Mouse (Mus musculus): ENCODE measurements around the gene Rho. TPM values are rescaled to one million over a fixed set of nuclear protein-coding genes. Genes with fewer than 3 reads are reported as not detected.

Gene Rho
- polyA plus RNA-seq, 1 experiment: not detected

DNA sequence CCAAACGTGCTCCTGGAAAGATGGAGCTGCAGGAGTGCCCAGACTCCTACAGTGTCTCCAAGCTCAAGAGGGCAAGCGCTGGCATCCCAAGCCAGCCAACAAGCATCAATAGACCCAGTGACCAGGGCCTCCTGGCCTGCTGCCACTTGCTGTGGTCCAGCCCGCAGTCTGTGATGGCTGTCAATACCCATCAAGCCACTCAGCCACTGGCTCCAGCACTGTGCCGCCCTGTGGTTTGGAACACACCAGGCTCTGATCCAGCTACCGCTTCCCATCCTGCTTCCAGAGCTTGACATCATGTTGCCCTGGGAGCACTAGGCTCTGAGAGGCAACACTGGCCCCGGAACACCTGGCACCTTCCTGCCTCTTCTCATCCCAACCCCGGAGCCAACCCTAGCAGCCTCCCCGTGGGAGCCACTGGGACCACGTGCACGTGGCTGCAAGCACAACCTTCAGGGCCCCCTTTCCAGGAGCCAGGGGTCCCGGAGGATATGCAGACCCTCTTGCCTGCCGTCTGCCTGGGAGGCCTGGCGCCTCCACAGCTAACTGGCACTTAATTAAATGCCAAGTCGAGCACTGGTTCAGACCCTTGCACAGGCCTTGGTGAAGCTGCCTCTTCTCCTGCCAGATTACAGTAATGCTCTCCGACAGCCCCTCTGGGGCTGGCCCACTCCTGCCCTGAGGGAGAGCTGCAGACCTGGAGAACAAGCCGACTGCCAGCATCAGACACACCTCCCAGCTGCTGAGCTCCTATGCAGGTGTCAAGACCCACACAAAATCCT is 42.5 kb downstream of the Rho start:
- Histone ChIP-seq H3K9me3 (ENCODE audit: control insufficient read depth, low read length) (no peaks in the 10 kb centered on the region), H3K4me3 (replicated peaks) (no peak overlapping the region), H3K4me1 (ENCODE audit: control insufficient read depth) (no peaks in the 10 kb centered on the region), H3K36me3 (ENCODE audit: control insufficient read depth) (no peaks in the 10 kb centered on the region), H3K27me3 (ENCODE audit: control insufficient read depth) (no peaks in the 10 kb centered on the region)
- TF ChIP-seq TAL1 (IDR thresholded peaks at IDR 0.05; ENCODE audit: low read length): no peak
- no peak for TF ChIP-seq GATA1 (IDR thresholded peaks at IDR 0.05; ENCODE audit: low read length)

DNA sequence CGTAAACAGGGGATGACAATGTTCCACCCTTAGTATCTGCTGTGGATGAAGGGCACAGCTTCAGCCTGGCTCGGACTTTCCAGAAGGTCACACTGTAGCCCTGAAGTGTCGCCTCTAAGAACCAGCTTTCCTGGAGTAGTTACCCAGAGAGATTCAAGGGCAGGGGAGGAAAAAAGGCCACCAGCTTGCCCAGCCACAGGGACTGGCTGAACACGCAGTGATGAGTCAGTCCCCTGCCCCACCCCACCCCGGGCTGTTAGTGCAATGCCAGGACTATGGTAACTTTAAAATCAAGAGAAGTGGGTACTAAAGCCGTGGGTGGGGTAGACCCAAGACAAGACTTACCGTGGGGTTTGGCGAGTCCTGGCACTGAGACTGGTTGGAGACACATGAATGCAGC is 44.1 kb downstream of the Rho start:
- no peak overlapping the region for H3K4me3 ChIP-seq (replicated peaks)
- no peaks in the 10 kb centered on the region for H3K27me3 ChIP-seq (ENCODE audit: control insufficient read depth)
- no peaks in the 10 kb centered on the region for H3K36me3 ChIP-seq (ENCODE audit: control insufficient read depth)
- TF ChIP-seq GATA1 (IDR thresholded peaks at IDR 0.05; ENCODE audit: low read length) (no peak), TAL1 (IDR thresholded peaks at IDR 0.05; ENCODE audit: low read length) (no peak)
- H3K9me3 ChIP-seq (ENCODE audit: control insufficient read depth, low read length): no peaks in the 10 kb centered on the region
- H3K4me1 ChIP-seq (ENCODE audit: control insufficient read depth): no peaks in the 10 kb centered on the region

DNA sequence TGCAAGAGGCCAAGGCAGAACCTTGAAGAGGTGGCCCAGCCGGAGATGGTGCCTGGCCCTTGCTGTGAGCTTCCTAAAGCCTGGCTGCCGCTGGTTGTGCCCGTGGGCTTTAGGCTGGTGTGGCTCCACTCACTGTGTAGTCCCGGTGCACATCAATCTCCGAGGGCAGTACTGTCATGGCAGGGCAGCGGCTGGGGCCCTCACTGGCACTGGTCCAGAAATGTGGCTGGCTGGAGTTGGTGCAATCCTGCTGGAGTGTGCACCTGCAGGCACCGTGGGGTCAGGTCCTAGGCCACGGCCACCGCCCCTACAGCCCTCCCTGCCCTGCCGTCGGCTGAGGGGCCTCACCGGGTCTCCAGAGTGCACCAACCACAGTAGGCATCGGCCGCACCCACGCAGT is 46.3 kb downstream of the Rho start:
- Histone ChIP-seq H3K4me1 (ENCODE audit: control insufficient read depth) (no peaks in the 10 kb centered on the region), H3K9me3 (ENCODE audit: control insufficient read depth, low read length) (no peaks in the 10 kb centered on the region), H3K36me3 (ENCODE audit: control insufficient read depth) (no peaks in the 10 kb centered on the region), H3K27me3 (ENCODE audit: control insufficient read depth) (no peaks in the 10 kb centered on the region), H3K4me3 (replicated peaks) (no peak overlapping the region)
- no peak for TF ChIP-seq TAL1 (IDR thresholded peaks at IDR 0.05; ENCODE audit: low read length)

DNA sequence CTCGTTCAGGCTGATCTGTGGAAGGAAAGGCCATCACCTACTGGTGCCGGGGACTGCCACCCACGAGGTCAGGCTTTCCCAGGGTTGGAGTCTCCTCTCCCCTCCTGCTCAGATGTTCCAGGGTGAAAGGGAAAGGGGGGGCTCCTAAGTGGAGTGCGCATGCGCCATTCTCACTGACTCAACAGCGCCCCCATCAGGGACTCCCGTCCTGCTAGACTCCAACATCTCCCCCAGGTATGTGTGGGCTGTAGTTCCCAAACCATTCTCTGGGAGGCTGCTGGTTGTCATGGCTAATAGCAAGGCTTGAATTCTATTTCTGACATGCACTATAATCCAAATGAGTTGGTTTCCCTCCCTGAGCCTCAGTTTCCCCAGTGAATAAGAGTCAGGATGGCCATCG is 47.0 kb downstream of the Rho start:
- H3K4me1 ChIP-seq (ENCODE audit: control insufficient read depth): no peaks in the 10 kb centered on the region
- H3K36me3 ChIP-seq (ENCODE audit: control insufficient read depth): no peaks in the 10 kb centered on the region
- no peaks in the 10 kb centered on the region for H3K27me3 ChIP-seq (ENCODE audit: control insufficient read depth)
- TF ChIP-seq GATA1 (IDR thresholded peaks at IDR 0.05; ENCODE audit: low read length) (no peak), TAL1 (IDR thresholded peaks at IDR 0.05; ENCODE audit: low read length) (no peak)
- no peaks in the 10 kb centered on the region for H3K9me3 ChIP-seq (ENCODE audit: control insufficient read depth, low read length)
- no peak overlapping the region for H3K4me3 ChIP-seq (replicated peaks)

DNA sequence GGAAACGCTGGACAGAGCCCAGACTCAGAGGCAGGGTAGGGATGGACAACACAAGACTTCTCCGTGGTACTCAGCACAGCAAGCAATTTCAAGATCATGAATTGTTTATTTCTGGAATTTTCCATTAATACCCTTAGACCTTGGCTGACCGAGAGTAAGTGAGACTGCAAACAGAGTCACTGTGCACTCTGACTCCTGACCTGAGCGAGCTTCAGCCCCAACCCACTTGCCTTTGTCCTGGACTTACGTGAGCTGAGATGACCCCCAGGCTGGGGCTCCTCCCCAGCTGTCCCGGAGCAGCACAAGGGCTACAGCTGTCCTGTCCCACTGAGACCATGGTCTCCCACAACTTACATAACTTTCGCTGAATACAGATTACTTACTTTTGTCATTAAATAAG is 51.3 kb downstream of the Rho start:
- Histone ChIP-seq H3K9me3 (ENCODE audit: control insufficient read depth, low read length) (no peaks in the 10 kb centered on the region), H3K4me3 (replicated peaks) (no peak overlapping the region), H3K27me3 (ENCODE audit: control insufficient read depth) (no peaks in the 10 kb centered on the region), H3K36me3 (ENCODE audit: control insufficient read depth) (no peaks in the 10 kb centered on the region), H3K4me1 (ENCODE audit: control insufficient read depth) (no peaks in the 10 kb centered on the region)
- TF ChIP-seq GATA1 (IDR thresholded peaks at IDR 0.05; ENCODE audit: low read length) (no peak), TAL1 (IDR thresholded peaks at IDR 0.05; ENCODE audit: low read length) (no peak)

DNA sequence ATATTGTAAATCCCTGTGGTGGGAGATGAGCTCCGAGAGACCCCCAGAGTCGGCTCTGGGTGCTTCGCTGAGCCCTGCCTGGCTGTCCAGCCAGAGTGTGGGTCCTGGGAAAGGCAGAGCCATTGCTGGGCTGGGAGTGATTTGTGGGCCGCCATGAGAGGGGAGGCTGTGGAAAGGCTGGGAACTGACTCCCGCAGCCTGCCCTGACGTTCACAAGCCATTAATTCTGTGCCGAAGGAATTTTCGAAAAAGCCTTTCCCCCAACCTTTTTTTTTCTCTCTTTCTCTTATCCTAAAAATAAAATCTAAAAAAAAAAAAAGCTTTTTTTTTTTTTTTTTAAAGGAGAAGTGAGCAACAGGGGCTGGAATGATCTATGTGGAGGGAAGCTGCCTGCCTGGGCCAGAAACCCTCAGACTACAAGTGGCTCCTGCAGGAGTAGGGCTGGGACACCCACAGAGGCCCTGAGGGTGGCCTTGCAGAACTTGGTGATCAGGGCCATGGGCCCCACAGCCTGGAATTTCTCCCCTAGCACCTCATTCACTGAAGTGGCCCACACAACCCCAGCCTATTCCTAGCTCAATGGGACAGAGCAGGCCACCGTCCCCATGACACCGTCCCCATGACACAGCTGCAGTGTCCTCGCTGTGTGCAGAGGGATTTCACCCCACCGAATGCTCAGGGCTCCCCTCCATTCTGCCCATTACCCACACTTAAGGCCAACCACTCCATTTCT is 51.9 kb downstream of the Rho start:
- no peaks in the 10 kb centered on the region for H3K27me3 ChIP-seq (ENCODE audit: control insufficient read depth)
- H3K36me3 ChIP-seq (ENCODE audit: control insufficient read depth): no peaks in the 10 kb centered on the region
- no peaks in the 10 kb centered on the region for H3K9me3 ChIP-seq (ENCODE audit: control insufficient read depth, low read length)
- H3K4me3 ChIP-seq (replicated peaks): no peak overlapping the region
- no peak for TF ChIP-seq TAL1 (IDR thresholded peaks at IDR 0.05; ENCODE audit: low read length)
- TF ChIP-seq GATA1 (IDR thresholded peaks at IDR 0.05; ENCODE audit: low read length): no peak
- H3K4me1 ChIP-seq (ENCODE audit: control insufficient read depth): no peaks in the 10 kb centered on the region

DNA sequence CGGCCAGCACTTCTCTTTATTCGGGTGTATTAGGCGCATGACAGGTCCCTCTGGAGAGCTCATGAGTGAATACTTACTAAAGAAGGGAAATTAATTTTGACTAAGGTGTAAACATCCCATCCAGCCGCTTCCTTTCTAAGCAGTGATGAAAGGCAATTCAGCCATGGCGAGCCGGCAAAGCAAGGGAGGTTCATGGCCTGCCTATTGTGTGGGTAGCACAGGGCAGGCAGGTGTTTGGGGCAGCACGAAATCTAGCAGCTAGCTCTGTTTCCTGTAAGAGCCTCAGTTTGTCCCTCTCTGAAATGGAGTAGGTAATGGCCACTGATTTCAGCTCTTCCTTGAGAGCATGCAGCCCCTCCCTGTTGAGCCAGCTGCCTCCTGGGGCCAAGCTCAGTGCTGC is 53.0 kb downstream of the Rho start:
- Histone ChIP-seq H3K9me3 (ENCODE audit: control insufficient read depth, low read length) (no peaks in the 10 kb centered on the region), H3K4me3 (replicated peaks) (no peak overlapping the region), H3K36me3 (ENCODE audit: control insufficient read depth) (no peaks in the 10 kb centered on the region), H3K4me1 (ENCODE audit: control insufficient read depth) (no peaks in the 10 kb centered on the region), H3K27me3 (ENCODE audit: control insufficient read depth) (0 out of 2 replicates have a peak, but pooled peaks cover 3% of the 10 kb centered on the region)
- TF ChIP-seq GATA1 (IDR thresholded peaks at IDR 0.05; ENCODE audit: low read length) (no peak), TAL1 (IDR thresholded peaks at IDR 0.05; ENCODE audit: low read length) (no peak)

DNA sequence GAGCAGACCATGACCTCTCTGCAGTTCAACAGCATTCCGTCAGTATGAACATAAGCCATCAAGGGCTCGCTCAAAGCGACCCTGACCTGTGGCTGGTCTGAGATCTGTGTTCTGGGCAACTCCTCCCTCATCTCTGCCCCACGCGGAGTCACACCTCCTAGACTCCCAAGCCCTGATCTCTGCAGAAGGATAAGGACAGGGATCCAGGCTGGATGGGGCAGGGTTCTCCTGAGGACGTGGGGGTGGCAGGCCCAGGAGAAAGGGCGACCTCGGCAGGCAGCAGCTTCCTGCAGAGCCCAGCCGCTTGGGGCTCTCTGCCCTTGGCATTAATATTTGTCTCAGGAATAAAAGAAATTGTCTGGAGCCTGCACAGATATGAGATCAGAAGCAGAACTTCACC is 54.1 kb downstream of the Rho start:
- no peaks in the 10 kb centered on the region for H3K4me1 ChIP-seq (ENCODE audit: control insufficient read depth)
- H3K4me3 ChIP-seq (replicated peaks): no peak overlapping the region
- TF ChIP-seq GATA1 (IDR thresholded peaks at IDR 0.05; ENCODE audit: low read length): no peak
- TF ChIP-seq TAL1 (IDR thresholded peaks at IDR 0.05; ENCODE audit: low read length): no peak
- H3K9me3 ChIP-seq (ENCODE audit: control insufficient read depth, low read length): no peaks in the 10 kb centered on the region
- no peaks in the 10 kb centered on the region for H3K36me3 ChIP-seq (ENCODE audit: control insufficient read depth)
- H3K27me3 ChIP-seq (ENCODE audit: control insufficient read depth): peaks cover 8% of the 10 kb centered on the region

DNA sequence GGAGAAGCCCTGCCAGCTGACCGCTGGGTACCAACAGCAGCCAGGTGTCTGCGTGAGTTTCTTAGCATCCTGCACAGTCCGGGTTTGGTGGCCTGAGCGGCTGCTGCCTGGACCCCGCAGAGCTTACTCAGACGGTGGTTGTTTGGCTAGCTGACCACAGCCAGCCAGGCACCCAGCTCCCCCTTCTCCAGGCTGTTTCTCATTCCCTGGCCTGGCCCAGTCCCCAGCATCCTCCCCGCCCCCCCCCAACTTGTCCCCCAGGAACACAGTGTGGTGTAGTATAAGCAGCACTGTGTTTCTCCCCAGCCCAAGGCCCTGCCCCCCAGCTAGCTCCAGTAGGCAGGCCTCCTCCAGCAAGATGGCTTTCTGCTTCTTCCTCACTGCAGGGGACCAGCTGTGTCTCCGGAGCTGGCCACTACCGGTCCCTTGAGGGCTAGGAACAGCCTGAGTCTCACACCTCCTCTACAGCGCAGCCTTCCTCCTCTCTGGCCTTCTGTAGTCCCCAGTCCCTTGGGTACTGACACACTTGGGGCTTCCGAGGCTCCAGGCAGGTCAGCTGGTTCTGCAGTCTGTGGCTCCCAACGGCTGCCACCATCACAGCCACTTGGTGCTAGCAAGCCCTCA is 55.0 kb downstream of the Rho start:
- Histone ChIP-seq H3K36me3 (ENCODE audit: control insufficient read depth) (no peaks in the 10 kb centered on the region), H3K4me1 (ENCODE audit: control insufficient read depth) (no peaks in the 10 kb centered on the region), H3K9me3 (ENCODE audit: control insufficient read depth, low read length) (no peaks in the 10 kb centered on the region), H3K27me3 (ENCODE audit: control insufficient read depth) (peaks cover 17% of the 10 kb centered on the region), H3K4me3 (replicated peaks) (no peak overlapping the region)
- TF ChIP-seq TAL1 (IDR thresholded peaks at IDR 0.05; ENCODE audit: low read length): no peak
- TF ChIP-seq GATA1 (IDR thresholded peaks at IDR 0.05; ENCODE audit: low read length): no peak
